Mouse (Mus musculus): ENCODE measurements at regions not wholly inside any gene's neighbourhood (a gene's known extent, or its start where the extent isn't known, plus 50 kb on each side); places are given as distances from the start of the nearest gene placed in this dataset.
A peak's percentile ranks its signal among the peaks of the same experiment; 100 is the strongest.

DNA sequence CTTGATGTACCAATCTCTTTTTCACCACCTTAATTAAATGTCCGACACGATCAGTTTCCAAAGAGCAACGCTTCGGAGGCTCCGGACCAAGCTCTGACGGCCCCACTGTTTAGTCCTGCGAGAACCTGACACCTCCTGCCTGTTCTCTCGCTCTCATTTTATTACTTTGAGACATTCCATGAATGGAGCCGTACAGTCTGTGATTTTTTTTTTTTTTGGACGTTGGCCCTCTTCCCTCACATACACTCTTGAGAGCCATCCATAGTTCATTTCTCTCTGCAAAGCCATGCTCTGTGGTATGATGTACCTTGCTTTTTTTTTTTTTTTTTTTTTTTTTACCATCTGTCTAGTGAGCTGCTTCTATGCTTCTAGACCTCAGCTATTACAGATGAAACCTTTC lies 106.7 kb downstream of the Nxnl2 start:
- WGBS, result 88% methylated on average over 10 of the region's 10 CpGs
- Histone ChIP-seq H3K27me3 (no peaks in the 10 kb centered on the region), H3K4me2 (no peak overlapping the region), H3K4me1 (peaks cover 13% of the 10 kb centered on the region), H3K4me3 (replicated peaks) (no peak overlapping the region), H3K9me3 (no peaks in the 10 kb centered on the region), H3K9ac (no peak overlapping the region), H3K27ac (no peak overlapping the region), H3K36me3 (replicated peaks) (no peaks in the 10 kb centered on the region)
- no peak for ATAC-seq (ENCODE audit: low FRiP score)

DNA sequence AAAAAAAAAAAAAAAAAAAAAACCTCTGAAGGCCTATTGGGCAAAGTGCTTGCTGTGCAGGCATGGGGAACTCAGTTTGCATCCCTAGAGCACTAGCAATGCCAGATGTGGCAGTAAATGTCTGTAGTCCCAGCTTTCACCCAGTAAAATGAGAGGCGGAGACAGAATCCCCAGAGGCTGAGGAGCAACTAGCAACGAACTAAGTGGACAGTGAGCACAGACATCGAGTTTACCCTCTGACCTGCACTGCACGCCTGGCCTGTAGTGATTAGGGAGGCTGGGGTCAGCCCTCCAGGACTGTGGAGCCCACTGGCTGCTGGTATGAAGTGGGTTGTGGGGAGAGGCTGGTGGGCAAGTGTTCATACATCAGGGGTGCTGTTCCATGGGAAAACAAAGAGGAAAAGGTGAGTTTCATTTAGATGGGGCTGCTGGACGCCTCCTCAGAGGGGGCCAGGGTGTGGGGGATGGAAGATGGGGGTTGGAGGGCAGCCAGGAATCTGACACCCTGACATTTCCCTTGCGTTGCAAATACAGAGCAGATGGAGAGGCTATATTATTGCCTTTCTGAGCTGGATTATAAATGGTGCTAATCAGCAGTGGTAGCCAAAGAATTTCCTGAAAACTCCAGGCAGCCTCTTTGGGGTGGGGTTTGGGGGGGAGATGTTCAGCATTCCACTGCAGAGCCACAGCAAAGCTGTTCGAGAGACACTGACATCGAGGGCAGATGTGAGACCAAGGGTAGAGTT lies 109.0 kb downstream of the Nxnl2 start:
- H3K27ac ChIP-seq, result 0 out of 2 replicates have a peak overlapping the region, but pooled peaks have one; percentile 26
- no peaks in the 10 kb centered on the region for H3K27me3 ChIP-seq
- no peak for ATAC-seq (ENCODE audit: low FRiP score)
- H3K4me1 ChIP-seq, result peaks cover 11% of the 10 kb centered on the region
- no peaks in the 10 kb centered on the region for H3K36me3 ChIP-seq (replicated peaks)
- H3K4me3 ChIP-seq (replicated peaks), result no peak overlapping the region
- 57% methylated on average over 8 of the region's 8 CpGs for WGBS
- H3K9me3 ChIP-seq, result no peaks in the 10 kb centered on the region
- no peak overlapping the region for H3K9ac ChIP-seq
- no peak overlapping the region for H3K4me2 ChIP-seq

DNA sequence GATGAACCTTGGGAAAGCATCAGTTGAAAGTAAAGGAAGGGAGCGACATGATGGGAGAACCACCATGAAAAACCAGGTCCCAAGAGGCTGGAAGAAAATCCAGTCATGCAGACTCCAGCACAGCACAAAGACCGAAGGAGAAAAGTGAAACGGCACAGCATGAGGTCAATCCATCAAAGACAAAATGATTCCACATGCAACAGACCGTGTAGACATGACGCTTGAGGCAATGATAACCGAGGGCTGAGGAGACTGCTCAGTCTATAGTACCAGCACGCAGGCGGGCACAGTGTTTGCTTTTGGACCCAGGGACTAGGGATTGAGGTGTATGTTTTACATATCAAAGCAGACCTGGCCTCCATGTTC lies 109.5 kb downstream of the Nxnl2 start:
- H3K27ac ChIP-seq, result no peak overlapping the region
- WGBS, result 62% methylated on average over 8 of the region's 8 CpGs
- H3K4me1 ChIP-seq, result peaks cover 10% of the 10 kb centered on the region; the same call in 1 of the 2 replicates
- no peak overlapping the region for H3K4me2 ChIP-seq
- H3K4me3 ChIP-seq (replicated peaks), result no peak overlapping the region
- H3K9ac ChIP-seq, result no peak overlapping the region
- ATAC-seq (ENCODE audit: low FRiP score), result no peak
- no peaks in the 10 kb centered on the region for H3K27me3 ChIP-seq
- no peaks in the 10 kb centered on the region for H3K9me3 ChIP-seq
- no peaks in the 10 kb centered on the region for H3K36me3 ChIP-seq (replicated peaks)

DNA sequence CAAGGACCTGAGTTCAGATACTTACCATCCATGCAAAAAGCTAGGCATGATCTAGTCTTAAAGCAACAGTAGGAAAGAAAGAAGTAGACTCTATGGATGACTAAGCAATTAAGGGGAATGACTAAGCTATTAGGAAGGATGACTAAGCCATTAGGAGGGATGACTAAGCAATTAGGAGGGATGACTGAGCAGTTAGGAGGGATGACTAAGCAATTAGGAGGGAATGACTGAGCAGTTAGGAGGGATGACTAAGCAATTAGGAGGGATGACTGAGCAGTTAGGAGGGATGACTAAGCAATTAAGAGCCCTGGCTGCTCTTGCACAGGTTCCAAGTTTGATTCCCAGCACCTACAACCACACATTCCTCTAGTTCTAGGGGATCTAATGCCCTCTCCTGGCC lies 113.9 kb downstream of the Nxnl2 start:
- H3K27me3 ChIP-seq, result no peaks in the 10 kb centered on the region
- H3K9ac ChIP-seq, result no peak overlapping the region
- 0 out of 2 replicates have a peak, but pooled peaks cover 5% of the 10 kb centered on the region for H3K9me3 ChIP-seq
- peaks cover 9% of the 10 kb centered on the region; the same call in 1 of the 2 replicates for H3K4me1 ChIP-seq
- H3K27ac ChIP-seq, result no peak overlapping the region
- H3K36me3 ChIP-seq (replicated peaks), result no peaks in the 10 kb centered on the region
- H3K4me2 ChIP-seq, result no peak overlapping the region
- no peak overlapping the region for H3K4me3 ChIP-seq (replicated peaks)
- no peak for ATAC-seq (ENCODE audit: low FRiP score)

DNA sequence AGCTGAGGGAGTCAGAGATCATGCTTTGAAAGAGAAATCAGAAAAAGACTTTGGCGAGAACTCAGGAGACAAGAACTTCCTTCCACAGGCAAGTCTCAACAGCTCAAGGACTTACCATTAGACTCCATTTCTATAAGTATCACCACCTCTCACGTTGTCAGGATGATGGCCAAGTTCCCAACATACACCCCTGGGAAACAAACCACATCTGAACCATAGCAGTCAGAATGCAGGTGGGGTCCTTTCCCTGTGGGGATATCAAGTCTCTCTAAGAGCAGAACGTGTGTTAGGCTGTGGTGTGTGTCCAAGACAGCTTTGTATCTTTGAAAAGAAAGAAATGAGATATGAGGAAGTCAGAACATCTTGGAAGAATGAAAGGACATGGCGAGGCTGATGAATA lies 118.6 kb downstream of the Nxnl2 start:
- ATAC-seq (ENCODE audit: low FRiP score), result no peak
- H3K27ac ChIP-seq, result no peak overlapping the region
- no peaks in the 10 kb centered on the region for H3K36me3 ChIP-seq (replicated peaks)
- no peaks in the 10 kb centered on the region for H3K4me1 ChIP-seq
- 0 out of 2 replicates have a peak, but pooled peaks cover 5% of the 10 kb centered on the region for H3K9me3 ChIP-seq
- H3K4me2 ChIP-seq, result no peak overlapping the region
- no peak overlapping the region for H3K4me3 ChIP-seq (replicated peaks)
- H3K9ac ChIP-seq, result no peak overlapping the region
- H3K27me3 ChIP-seq, result no peaks in the 10 kb centered on the region
- 81% methylated on average over 4 of the region's 4 CpGs for WGBS

DNA sequence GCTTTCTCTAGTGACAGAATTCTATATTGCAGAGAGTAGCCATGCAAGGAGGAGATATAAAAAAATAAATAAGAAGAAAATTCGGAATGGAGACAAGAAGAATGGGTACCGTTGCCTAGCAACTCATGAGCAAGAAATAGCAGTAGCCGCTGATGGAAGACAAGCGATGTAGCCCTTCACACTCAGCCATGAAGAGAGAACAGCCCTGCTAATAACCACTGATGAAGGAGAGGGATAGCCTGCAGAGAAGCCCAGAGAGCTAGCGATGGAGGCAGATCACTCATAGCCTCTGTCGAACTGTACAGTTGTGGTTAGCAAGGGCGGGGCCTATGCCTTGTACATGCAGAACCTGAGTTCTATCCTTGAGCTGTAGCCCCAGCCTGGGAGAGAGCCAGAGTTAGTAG lies 118.4 kb upstream of the S1pr3 start:
- Histone ChIP-seq H3K27ac (no peak overlapping the region), H3K4me1 (no peaks in the 10 kb centered on the region), H3K27me3 (no peaks in the 10 kb centered on the region), H3K4me2 (no peak overlapping the region), H3K4me3 (replicated peaks) (no peak overlapping the region), H3K36me3 (replicated peaks) (no peaks in the 10 kb centered on the region), H3K9me3 (0 out of 2 replicates have a peak, but pooled peaks cover 5% of the 10 kb centered on the region), H3K9ac (no peak overlapping the region)
- 86% methylated on average over 7 of the region's 7 CpGs for WGBS
- ATAC-seq (ENCODE audit: low FRiP score), result no peak

DNA sequence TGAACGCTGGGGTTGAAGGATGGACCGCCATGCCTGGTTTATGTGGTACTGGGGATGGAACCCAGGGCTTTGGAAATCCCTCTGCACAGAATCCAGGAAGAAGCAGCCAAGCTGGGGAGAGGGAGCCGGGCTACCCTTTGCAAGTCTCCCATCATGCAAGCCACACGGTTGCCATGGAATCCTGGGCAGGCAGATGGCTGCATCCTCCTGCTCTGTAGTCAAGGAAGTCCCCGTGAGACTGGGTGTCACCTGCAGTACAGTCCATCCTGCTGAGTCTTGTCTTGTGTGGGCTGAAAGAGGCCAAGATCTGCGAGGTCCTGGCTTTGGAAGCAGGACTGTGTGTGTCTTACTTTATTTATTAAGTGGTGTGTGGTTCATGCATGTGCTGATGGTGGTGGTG lies 117.5 kb upstream of the S1pr3 start:
- no peak overlapping the region for H3K9ac ChIP-seq
- no peak for ATAC-seq (ENCODE audit: low FRiP score)
- H3K27me3 ChIP-seq, result no peaks in the 10 kb centered on the region
- no peak overlapping the region for H3K4me2 ChIP-seq
- no peaks in the 10 kb centered on the region for H3K4me1 ChIP-seq
- H3K36me3 ChIP-seq (replicated peaks), result no peaks in the 10 kb centered on the region
- H3K27ac ChIP-seq, result no peak overlapping the region
- 80% methylated on average over 6 of the region's 6 CpGs for WGBS
- H3K4me3 ChIP-seq (replicated peaks), result no peak overlapping the region
- 0 out of 2 replicates have a peak, but pooled peaks cover 5% of the 10 kb centered on the region for H3K9me3 ChIP-seq

DNA sequence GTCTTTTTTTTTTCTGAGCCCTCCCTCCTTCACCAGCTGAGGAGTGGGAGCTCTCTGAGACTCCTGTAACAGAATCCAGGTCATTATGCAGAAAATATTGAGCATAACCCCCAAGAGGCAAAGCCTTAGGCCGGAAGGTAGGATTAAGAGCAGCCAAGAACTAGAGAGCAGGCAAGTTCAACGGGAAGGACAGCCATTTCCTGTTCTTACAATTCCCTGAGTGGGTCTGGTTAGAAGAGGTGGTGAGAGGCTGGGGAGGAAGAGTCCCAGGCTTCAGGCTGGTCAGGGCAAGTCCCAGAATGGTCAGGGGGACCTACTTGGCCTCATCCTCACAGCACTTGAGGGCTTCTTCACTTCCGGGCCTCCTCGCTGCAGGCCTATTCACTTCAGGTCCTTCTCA lies 115.4 kb upstream of the S1pr3 start:
- Histone ChIP-seq H3K9me3 (0 out of 2 replicates have a peak, but pooled peaks cover 5% of the 10 kb centered on the region), H3K27me3 (no peaks in the 10 kb centered on the region), H3K4me3 (replicated peaks) (no peak overlapping the region), H3K4me2 (no peak overlapping the region), H3K36me3 (replicated peaks) (no peaks in the 10 kb centered on the region), H3K4me1 (peaks cover 5% of the 10 kb centered on the region), H3K27ac (no peak overlapping the region), H3K9ac (no peak overlapping the region)
- ATAC-seq (ENCODE audit: low FRiP score), result no peak
- 79% methylated on average over 4 of the region's 4 CpGs for WGBS

DNA sequence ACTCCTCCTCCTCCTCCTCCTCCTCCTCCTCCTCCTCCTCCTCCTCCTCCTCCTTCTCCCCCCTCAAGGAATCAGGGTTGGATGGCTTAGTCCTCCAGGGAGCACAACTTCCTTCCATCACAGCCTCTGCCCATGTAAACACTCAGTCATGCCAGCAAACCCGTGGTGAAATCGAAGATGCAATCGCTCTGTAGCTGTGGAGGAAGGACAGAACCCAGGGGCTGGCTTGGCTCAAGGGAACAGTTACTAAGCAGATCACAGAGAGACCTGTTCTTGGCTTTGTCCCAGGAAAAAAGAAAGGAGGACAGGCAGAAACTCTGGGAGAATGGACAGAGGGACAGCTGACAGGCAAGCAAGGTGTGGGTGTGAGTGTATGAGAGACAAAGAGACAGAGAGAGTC lies 112.6 kb upstream of the S1pr3 start:
- Histone ChIP-seq H3K9me3 (no peaks in the 10 kb centered on the region), H3K4me1 (peaks cover 5% of the 10 kb centered on the region), H3K9ac (no peak overlapping the region), H3K4me2 (no peak overlapping the region), H3K4me3 (replicated peaks) (no peak overlapping the region), H3K27me3 (no peaks in the 10 kb centered on the region), H3K36me3 (replicated peaks) (no peaks in the 10 kb centered on the region), H3K27ac (no peak overlapping the region)
- WGBS, result 87% methylated on average over 3 of the region's 3 CpGs
- ATAC-seq (ENCODE audit: low FRiP score), result no peak

DNA sequence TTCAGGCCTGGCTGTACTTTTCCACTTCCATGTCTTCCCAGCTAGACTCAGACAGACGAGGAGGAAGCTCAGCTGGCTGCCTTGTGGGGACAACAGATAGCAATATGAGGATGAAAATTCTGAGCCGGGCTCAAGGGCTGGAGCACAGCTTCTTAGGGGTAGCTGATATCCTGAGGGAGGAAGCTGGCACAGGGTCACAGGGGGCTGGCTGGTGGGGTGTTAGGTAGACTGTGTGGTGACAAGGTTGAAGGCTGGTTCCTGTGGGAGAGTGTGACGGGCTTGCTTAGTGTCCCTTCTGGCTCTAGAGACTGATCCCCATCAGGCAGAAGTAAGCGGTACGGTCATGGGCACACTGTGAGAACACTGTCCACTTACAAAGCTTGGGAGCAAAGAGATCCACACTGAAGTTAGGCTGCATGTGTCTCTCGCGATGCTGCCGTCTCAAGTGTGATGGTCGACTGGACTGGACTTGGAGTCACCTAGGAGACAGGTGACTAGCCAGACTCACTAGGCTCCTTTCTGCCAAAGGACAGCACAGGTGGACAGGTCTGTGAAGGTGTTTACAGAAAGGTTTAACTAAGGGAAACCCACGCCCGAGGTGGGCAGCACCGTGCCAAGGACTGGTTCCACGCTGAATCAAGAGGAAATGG lies 111.1 kb upstream of the S1pr3 start:
- H3K9ac ChIP-seq, result no peak overlapping the region
- no peaks in the 10 kb centered on the region for H3K27me3 ChIP-seq
- H3K4me1 ChIP-seq, result peaks cover 5% of the 10 kb centered on the region
- H3K9me3 ChIP-seq, result no peaks in the 10 kb centered on the region
- no peaks in the 10 kb centered on the region for H3K36me3 ChIP-seq (replicated peaks)
- WGBS, result 94% methylated on average over 13 of the region's 13 CpGs
- H3K4me2 ChIP-seq, result no peak overlapping the region
- no peak for ATAC-seq (ENCODE audit: low FRiP score)
- no peak overlapping the region for H3K4me3 ChIP-seq (replicated peaks)
- no peak overlapping the region for H3K27ac ChIP-seq

DNA sequence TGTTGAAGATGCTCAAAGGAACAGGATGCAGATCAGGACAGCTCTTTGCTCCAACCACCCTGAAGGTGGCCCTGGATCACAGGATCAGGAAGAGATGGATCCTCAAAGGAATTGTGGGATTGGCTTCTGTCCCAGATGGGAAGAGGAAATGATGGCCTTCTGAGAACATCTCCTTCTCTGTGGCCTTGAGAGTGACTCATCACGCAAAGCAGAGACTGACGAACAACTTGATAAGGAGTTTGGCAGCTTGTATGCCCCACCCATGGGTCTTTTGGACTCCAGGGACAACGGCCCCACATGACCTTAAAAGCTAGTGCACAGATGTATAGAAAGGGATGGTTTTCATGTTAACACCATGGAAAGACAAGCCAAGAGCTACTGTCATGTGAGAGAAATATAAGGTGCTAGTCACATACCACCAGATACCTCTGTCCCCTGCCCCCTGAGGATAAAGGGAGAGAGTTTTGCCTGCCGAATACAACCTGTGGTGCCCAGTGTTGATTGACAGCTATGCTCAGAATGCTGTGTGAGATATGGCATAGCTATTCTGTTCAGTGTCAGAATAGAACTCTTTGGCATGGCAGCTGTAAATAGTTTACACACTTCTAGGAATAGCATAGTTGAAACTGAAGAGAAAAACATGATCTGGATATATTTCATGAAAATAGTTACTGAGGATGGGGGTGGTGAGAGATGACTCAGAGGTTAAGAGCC lies 109.2 kb upstream of the S1pr3 start:
- Histone ChIP-seq H3K4me3 (replicated peaks) (no peak overlapping the region), H3K36me3 (replicated peaks) (no peaks in the 10 kb centered on the region), H3K4me2 (no peak overlapping the region), H3K27ac (no peak overlapping the region), H3K27me3 (no peaks in the 10 kb centered on the region), H3K4me1 (peaks cover 5% of the 10 kb centered on the region), H3K9me3 (no peaks in the 10 kb centered on the region), H3K9ac (no peak overlapping the region)
- WGBS, result 92% methylated on average over 4 of the region's 4 CpGs
- ATAC-seq (ENCODE audit: low FRiP score), result no peak

DNA sequence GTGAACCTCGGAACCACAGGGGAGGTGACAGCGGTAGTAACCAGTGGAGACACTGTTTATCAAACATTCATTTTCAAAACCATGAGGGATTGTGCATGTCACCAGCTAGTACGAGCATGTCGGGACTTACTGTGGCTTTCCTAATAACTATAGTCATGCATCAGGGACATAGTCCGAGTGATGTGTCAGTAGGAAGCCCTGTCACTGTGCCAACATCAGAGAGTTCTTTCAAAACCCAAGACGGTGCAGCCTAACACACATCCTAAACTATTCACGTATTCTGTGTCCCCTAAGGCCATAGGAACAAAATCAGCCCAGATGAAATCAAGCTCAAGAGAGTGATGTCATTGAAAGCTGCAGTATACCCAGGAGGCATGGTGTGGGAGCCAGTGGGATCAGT lies 107.0 kb upstream of the S1pr3 start:
- Histone ChIP-seq H3K36me3 (replicated peaks) (no peaks in the 10 kb centered on the region), H3K4me3 (replicated peaks) (no peak overlapping the region), H3K27me3 (no peaks in the 10 kb centered on the region), H3K27ac (no peak overlapping the region), H3K9ac (no peak overlapping the region), H3K4me1 (peaks cover 5% of the 10 kb centered on the region), H3K4me2 (no peak overlapping the region), H3K9me3 (no peaks in the 10 kb centered on the region)
- no peak for ATAC-seq (ENCODE audit: low FRiP score)
- WGBS, result 92% methylated on average over 7 of the region's 7 CpGs

All from forebrain, embryonic 12.5 days (tissue).